Mouse (Mus musculus) liver, embryonic 14.5 days (tissue): ENCODE results near the gene B3galt4. TPM values are rescaled to one million over a fixed set of nuclear protein-coding genes. Genes with fewer than 3 reads are reported as not detected.

Experiments used
- ATAC-seq: fragments of 200-750 bp; cut with Nextera tagmentation; 2 replicates; pipeline ENCODE4 v1.8.0; 2017; ENCODE audit warnings: moderate number of reproducible peaks, mild to moderate bottlenecking, moderate library complexity; ENCODE audit not compliant: insufficient read depth
- DNase-seq, 3 experiments: peaks; one replicate each; pipeline ENCODE4 v3.0.0-alpha.2; 2012 to 2013; ENCODE audit warnings: low read depth in 3 of 3, low spot score in 3 of 3
- H3K27ac ChIP-seq: fragments of 300-500 bp; sonication (generic); 2 replicates; pipeline ENCODE4 v1.5.1; 2014; ENCODE audit warnings: moderate library complexity, mild to moderate bottlenecking, control low read depth, inconsistent platforms
- H3K27me3 ChIP-seq: fragments of 300-500 bp; sonication (generic); 2 replicates; pipeline ENCODE4 v1.6.1; 2014; ENCODE audit warnings: mild to moderate bottlenecking, low read length, moderate library complexity; ENCODE audit not compliant: control insufficient read depth, insufficient read depth
- H3K36me3 ChIP-seq: fragments of 300-500 bp; sonication (generic); replicated peaks from 2 replicates; pipeline ENCODE4 v1.6.1; 2014; ENCODE audit warnings: low read depth; ENCODE audit not compliant: control insufficient read depth, insufficient read depth
- H3K4me1 ChIP-seq, 2 experiments: fragments of 200-500 bp in 1 of 2; fragments of 300-500 bp in 1 of 2; sonication (generic) in 1 of 2; replicated peaks; 2 replicates each; pipeline ENCODE4 v1.6.1; 2012 to 2014; ENCODE audit warnings: antibody characterized with exemption in 1 of 2, inconsistent platforms in 1 of 2, low read length in 1 of 2; ENCODE audit not compliant: control insufficient read depth in 2 of 2, insufficient read depth in 2 of 2
- H3K4me2 ChIP-seq: fragments of 300-500 bp; sonication (generic); 2 replicates; pipeline ENCODE4 v1.6.1; 2014; ENCODE audit warnings: low read depth, mild to moderate bottlenecking, control low read depth, moderate library complexity
- H3K4me3 ChIP-seq, 2 experiments: fragments of 200-500 bp in 1 of 2; fragments of 300-500 bp in 1 of 2; sonication (generic) in 1 of 2; 2 replicates each; pipeline ENCODE4 v1.5.1; 2012 to 2014; ENCODE audit warnings: low read depth in 2 of 2, low read length in 2 of 2, mild to moderate bottlenecking in 2 of 2, control low read depth in 1 of 2, inconsistent platforms in 1 of 2, moderate library complexity in 1 of 2; ENCODE audit not compliant: insufficient read depth in 1 of 2
- H3K9ac ChIP-seq: fragments of 300-500 bp; sonication (generic); replicated peaks from 2 replicates; pipeline ENCODE4 v1.6.1; 2014; ENCODE audit warnings: mild to moderate bottlenecking, control low read depth, moderate library complexity
- H3K9me3 ChIP-seq: fragments of 300-500 bp; sonication (generic); 2 replicates; pipeline ENCODE4 v1.6.1; 2016; ENCODE audit warnings: low read length, mixed read lengths; ENCODE audit not compliant: control insufficient read depth
- CTCF ChIP-seq: IDR thresholded peaks from 2 replicates; pipeline ENCODE4 v1.5.1; 2016; ENCODE audit warnings: antibody characterized with exemption, low read depth, control low read depth
- EP300 ChIP-seq: IDR thresholded peaks from 2 replicates; pipeline ENCODE4 v1.6.1; 2016; ENCODE audit warnings: antibody characterized with exemption, low read depth
- WGBS: fragments of 180-500 bp; shearing (Covaris S2); extraction: QIAGEN DNeasy Blood & Tissue Kit; methylation state at CpG from one replicate; pipeline ENCODE4 v1.1.7; 2014; ENCODE audit not compliant: insufficient replicate concordance; 5-methylcytosine and 5-hydroxymethylcytosine counted together
- polyA plus RNA-seq, 2 experiments: library from polyadenylated mRNA; depleted of rRNA in 1 of 2; stranded (reverse) in 1 of 2; unstranded in 1 of 2; fragments of >200 nt; fragmentation: Nextera tagmentation in 1 of 2; extraction: Ambion mirVana in 1 of 2; gene quantifications; 2 replicates each; pipeline versions ENCODE4 v1.2.1 to v1.2.3; 2012 to 2014

B3galt4 gene
- polyA plus RNA-seq, 2 experiments = 1.1 to 1.8 TPM

- no peak for TF ChIP-seq EP300
- peak; percentile 62 for TF ChIP-seq CTCF
- Histone ChIP-seq H3K27ac (peak overlapping the region; percentile 78), H3K27me3 (no peaks in the 10 kb centered on the region), H3K4me2 (peak overlapping the region; percentile 88), H3K4me3 (peak overlapping the region; percentile 77 to 92), H3K9ac (peak overlapping the region; percentile 84), H3K4me1 (peaks cover 10 to 21% of the 10 kb centered on the region in 2 experiments), H3K36me3 (peaks cover 8% of the 10 kb centered on the region), H3K9me3 (peaks cover 5% of the 10 kb centered on the region)
- ATAC-seq (peak; percentile 59), DNase-seq (peak; percentile 77 to 89 (median 78))
- WGBS = under 1% methylated on average over 52 of the region's 52 CpGs
Measured at GRCm38 (mm10) chr17:33919351-33920281, 31.7 kb downstream of the B3galt4 start.

DNA sequence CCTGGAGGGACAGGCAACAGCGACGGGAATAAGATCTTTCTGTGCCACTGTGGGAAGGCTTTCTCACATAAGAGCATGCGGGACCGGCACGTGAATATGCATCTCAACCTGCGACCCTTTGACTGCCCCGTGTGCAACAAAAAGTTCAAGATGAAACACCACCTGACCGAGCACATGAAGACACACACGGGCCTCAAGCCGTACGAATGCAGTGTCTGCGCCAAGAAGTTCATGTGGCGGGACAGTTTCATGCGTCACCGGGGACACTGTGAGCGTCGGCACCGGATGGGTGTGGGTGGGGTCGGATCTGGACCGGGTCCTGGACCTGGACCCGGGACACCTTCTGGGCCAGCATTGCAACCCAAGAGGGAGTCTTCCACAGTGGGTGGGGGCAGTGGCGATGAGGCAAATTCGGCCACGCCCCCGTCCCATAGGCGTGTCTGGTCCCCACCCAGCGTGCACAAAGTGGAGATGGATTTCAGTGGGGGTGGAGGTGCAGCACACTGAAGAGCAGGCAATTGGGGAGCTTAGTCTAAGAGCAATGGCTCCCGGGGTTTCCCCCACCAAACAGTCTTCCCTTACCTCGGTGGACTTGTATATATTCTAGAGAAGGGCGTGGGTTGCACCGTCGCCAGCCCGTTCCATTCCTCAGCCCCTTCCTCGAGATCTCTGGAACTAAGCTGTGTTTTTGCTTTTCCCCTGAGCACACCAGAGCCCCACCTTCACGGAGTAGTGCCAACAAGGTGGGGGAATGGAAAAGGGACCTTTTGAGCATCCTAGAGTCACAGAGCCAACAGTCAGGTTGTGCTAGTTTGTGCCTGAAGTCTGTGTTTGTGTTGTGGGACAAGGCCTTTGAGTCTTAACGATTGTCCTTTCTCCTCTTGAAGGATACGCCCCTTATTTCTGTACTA is 32.7 kb downstream of the B3galt4 start:
- H3K27ac ChIP-seq = peak overlapping the region; percentile 78
- TF ChIP-seq CTCF (no peak), EP300 (no peak)
- H3K9me3 ChIP-seq = peaks cover 5% of the 10 kb centered on the region
- peak overlapping the region; percentile 84 for H3K9ac ChIP-seq
- peak overlapping the region; percentile 77 to 92 for H3K4me3 ChIP-seq
- H3K4me2 ChIP-seq = peak overlapping the region; percentile 88
- DNase-seq (no peak), ATAC-seq (peak; percentile 2; the same call in 1 of the 2 replicates)
- no peaks in the 10 kb centered on the region for H3K27me3 ChIP-seq
- WGBS = 50% methylated on average over 37 of the region's 37 CpGs
- peaks cover 14% of the 10 kb centered on the region for H3K36me3 ChIP-seq
- H3K4me1 ChIP-seq = peaks cover 10 to 18% of the 10 kb centered on the region in 2 experiments

DNA sequence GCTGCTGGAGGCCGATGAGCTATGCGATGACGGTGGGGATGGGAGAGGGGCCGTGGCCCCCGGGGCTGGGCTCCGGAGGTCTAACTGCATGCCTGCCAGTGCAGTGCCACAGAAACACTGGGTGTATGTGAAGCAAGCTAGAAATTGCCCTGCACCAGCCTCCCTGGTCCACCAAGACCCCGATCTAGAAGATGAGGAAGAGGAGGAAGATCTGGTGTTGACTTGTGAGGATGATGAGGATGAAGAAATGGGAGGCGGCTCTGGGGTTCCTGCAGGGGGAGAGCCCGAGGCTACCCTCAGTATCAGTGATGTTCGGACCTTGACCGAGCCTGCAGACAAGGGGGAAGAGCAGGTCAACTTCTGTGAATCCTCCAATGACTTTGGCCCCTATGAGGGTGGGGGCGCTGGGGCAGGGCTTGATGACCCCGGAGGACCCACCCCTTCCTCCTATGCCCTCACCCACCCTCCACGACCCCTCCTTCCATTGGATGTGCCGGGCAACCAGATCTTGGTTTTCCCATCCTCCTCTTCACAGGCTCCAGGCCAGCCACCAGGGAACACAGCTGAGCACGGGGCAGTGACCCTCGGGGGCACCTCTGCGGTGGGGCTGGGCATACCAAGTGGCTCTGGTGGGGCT is 33.5 kb downstream of the B3galt4 start:
- peaks cover 5% of the 10 kb centered on the region for H3K9me3 ChIP-seq
- no peak overlapping the region for H3K9ac ChIP-seq
- H3K36me3 ChIP-seq = peaks cover 20% of the 10 kb centered on the region
- H3K4me1 ChIP-seq = peaks cover 10 to 18% of the 10 kb centered on the region in 2 experiments
- no peaks in the 10 kb centered on the region for H3K27me3 ChIP-seq
- DNase-seq = no peak
- TF ChIP-seq CTCF (no peak), EP300 (no peak)
- WGBS = 84% methylated on average over 18 of the region's 18 CpGs
- no peak for ATAC-seq
- H3K27ac ChIP-seq = no peak overlapping the region
- H3K4me3 ChIP-seq = peak overlapping the region in 1 of 2 experiments; percentile 0; a peak in 1 of 4 replicates
- H3K4me2 ChIP-seq = no peak overlapping the region

DNA sequence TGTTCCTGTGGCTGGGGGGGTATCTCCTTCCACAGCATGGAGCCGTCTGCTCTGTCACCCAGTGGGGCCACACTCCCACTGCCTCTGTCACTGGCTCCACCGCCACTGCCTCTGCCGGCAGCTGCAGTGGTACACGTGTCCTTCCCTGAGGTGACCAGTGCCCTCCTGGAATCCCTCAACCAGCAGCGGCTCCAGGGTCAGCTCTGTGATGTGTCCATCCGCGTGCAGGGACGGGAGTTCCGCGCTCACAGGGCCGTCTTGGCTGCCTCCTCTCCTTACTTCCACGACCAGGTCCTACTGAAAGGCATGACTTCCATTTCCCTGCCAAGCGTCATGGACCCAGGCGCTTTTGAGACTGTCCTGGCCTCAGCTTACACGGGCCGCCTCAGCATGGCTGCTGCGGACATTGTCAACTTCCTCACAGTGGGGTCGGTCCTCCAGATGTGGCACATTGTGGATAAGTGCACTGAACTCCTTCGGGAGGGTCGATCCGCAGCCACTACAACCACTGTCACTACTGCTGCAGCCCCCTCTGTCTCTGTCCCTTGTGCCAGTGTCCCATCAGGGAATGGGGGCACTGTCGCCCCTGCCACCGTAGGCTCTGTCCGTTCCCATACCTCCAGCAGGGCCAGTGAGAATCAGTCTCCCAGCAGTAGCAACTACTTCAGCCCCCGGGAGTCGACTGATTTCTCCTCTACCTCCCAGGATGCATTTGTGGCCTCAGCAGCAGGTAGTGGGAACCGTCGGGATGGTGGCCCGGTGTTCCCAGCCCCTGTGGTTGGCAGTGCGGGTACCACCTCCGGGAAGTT is 34.2 kb downstream of the B3galt4 start:
- Histone ChIP-seq H3K4me2 (peak overlapping the region; percentile 75), H3K36me3 (peaks cover 26% of the 10 kb centered on the region), H3K9me3 (peaks cover 5% of the 10 kb centered on the region), H3K4me1 (peaks cover 10 to 18% of the 10 kb centered on the region in 2 experiments), H3K9ac (no peak overlapping the region), H3K27me3 (no peaks in the 10 kb centered on the region), H3K4me3 (peak overlapping the region; percentile 21 to 71; a peak in 3 of 4 replicates), H3K27ac (no peak overlapping the region)
- TF ChIP-seq EP300 = no peak
- TF ChIP-seq CTCF = no peak
- no peak for DNase-seq
- WGBS = 86% methylated on average over 31 of the region's 31 CpGs
- ATAC-seq = no peak
